Mouse (Mus musculus) intestine, postnatal 0 days (tissue): ENCODE data around the gene Mast4. TPM values are rescaled to one million over a fixed set of nuclear protein-coding genes. Genes with fewer than 3 reads are reported as not detected.

Experiments used
- ATAC-seq: fragments of 200-750 bp; cut with Nextera tagmentation; 2 replicates; pipeline ENCODE4 v1.8.0; 2017; ENCODE audit warnings: mild to moderate bottlenecking, moderate TSS enrichment, moderate library complexity
- H3K27ac ChIP-seq: fragments of 300-500 bp; sonication (generic); 2 replicates; pipeline ENCODE4 v1.5.1; 2014; ENCODE audit warnings: mild to moderate bottlenecking, low read depth, low read length, moderate library complexity
- H3K27me3 ChIP-seq: fragments of 300-500 bp; sonication (generic); replicated peaks from 2 replicates; pipeline ENCODE4 v1.6.1; 2014; ENCODE audit warnings: low read length, mixed read lengths; ENCODE audit not compliant: control insufficient read depth, insufficient read depth
- H3K36me3 ChIP-seq: fragments of 300-500 bp; sonication (generic); 2 replicates; pipeline ENCODE4 v1.6.1; 2014; ENCODE audit warnings: mild to moderate bottlenecking, moderate library complexity; ENCODE audit not compliant: control insufficient read depth, insufficient read depth
- H3K4me1 ChIP-seq: fragments of 300-500 bp; sonication (generic); replicated peaks from 2 replicates; pipeline ENCODE4 v1.6.1; 2014; ENCODE audit warnings: antibody characterized with exemption, low read length, mixed read lengths; ENCODE audit not compliant: control insufficient read depth, insufficient read depth
- H3K4me2 ChIP-seq: fragments of 300-500 bp; sonication (generic); replicated peaks from 2 replicates; pipeline ENCODE4 v1.6.1; 2014; ENCODE audit warnings: low read depth, mild to moderate bottlenecking, moderate library complexity
- H3K4me3 ChIP-seq: fragments of 300-500 bp; sonication (generic); 2 replicates; pipeline ENCODE4 v1.5.1; 2014; ENCODE audit warnings: low read depth, low read length
- H3K9ac ChIP-seq: fragments of 300-500 bp; sonication (generic); 2 replicates; pipeline ENCODE4 v1.6.1; 2014; ENCODE audit warnings: mild to moderate bottlenecking, low read depth, low read length
- H3K9me3 ChIP-seq: fragments of 300-500 bp; sonication (generic); 2 replicates; pipeline ENCODE4 v1.6.1; 2016; ENCODE audit warnings: mixed run types; ENCODE audit not compliant: control insufficient read depth
- CTCF ChIP-seq: sonication (generic); IDR thresholded peaks from 2 replicates; pipeline ENCODE4 v1.5.1; 2016; ENCODE audit warnings: low read depth, mild to moderate bottlenecking, control low read depth, antibody characterized with exemption, moderate library complexity
- WGBS: fragments of 180-500 bp; shearing (Covaris S2); extraction: QIAGEN DNeasy Blood & Tissue Kit; methylation state at CpG from one replicate; pipeline ENCODE4 v1.1.7; 2014; 5-methylcytosine and 5-hydroxymethylcytosine counted together
- polyA plus RNA-seq: library from polyadenylated mRNA; unstranded; fragments of >200 nt; fragmentation: Nextera tagmentation; extraction: Ambion mirVana; gene quantifications from 2 replicates; pipeline ENCODE4 v1.2.1, GENCODE M21; 2015

Gene Mast4
- polyA plus RNA-seq, 1 experiment from 2014 or later: 6.1 TPM

GRCm38 (mm10) chr13:103326186-103326585, 8.1 kb downstream of the Mast4 start:
- ATAC-seq: peak; percentile 59
- 70% methylated on average over 13 of the region's 13 CpGs for WGBS
- no peak for TF ChIP-seq CTCF

GRCm38 (mm10) chr13:103319881-103320280, 14.4 kb downstream of the Mast4 start:
- Histone ChIP-seq H3K27me3 (no peaks in the 10 kb centered on the region), H3K9ac (no peak overlapping the region), H3K4me1 (no peaks in the 10 kb centered on the region), H3K27ac (no peak overlapping the region), H3K36me3 (no peaks in the 10 kb centered on the region), H3K9me3 (no peaks in the 10 kb centered on the region), H3K4me2 (no peak overlapping the region), H3K4me3 (no peak overlapping the region)
- no peak for TF ChIP-seq CTCF
- WGBS: 91% methylated on average over 9 of the region's 9 CpGs
- ATAC-seq: no peak

More at GRCm38 (mm10) chr13:103326186-103326585, 8.1 kb downstream of the Mast4 start:
- H3K4me1 ChIP-seq: no peaks in the 10 kb centered on the region
- no peaks in the 10 kb centered on the region for H3K9me3 ChIP-seq
- H3K27ac ChIP-seq: no peak overlapping the region
- H3K36me3 ChIP-seq: no peaks in the 10 kb centered on the region
- no peak overlapping the region for H3K4me3 ChIP-seq
- H3K9ac ChIP-seq: no peak overlapping the region
- H3K4me2 ChIP-seq: no peak overlapping the region
- H3K27me3 ChIP-seq: no peaks in the 10 kb centered on the region

GRCm38 (mm10) chr13:103319317-103319716, 15.0 kb downstream of the Mast4 start:
- Histone ChIP-seq H3K27me3 (no peaks in the 10 kb centered on the region), H3K27ac (no peak overlapping the region), H3K4me3 (no peak overlapping the region), H3K9me3 (no peaks in the 10 kb centered on the region), H3K4me2 (no peak overlapping the region), H3K4me1 (no peaks in the 10 kb centered on the region), H3K9ac (no peak overlapping the region), H3K36me3 (no peaks in the 10 kb centered on the region)
- 11% methylated on average over 1 of the region's 3 CpGs for WGBS
- no peak for ATAC-seq
- no peak for TF ChIP-seq CTCF

GRCm38 (mm10) chr13:103316777-103317367, 17.4 kb downstream of the Mast4 start:
- Histone ChIP-seq H3K4me1 (no peaks in the 10 kb centered on the region), H3K9ac (no peak overlapping the region), H3K4me3 (no peak overlapping the region), H3K9me3 (no peaks in the 10 kb centered on the region), H3K4me2 (no peak overlapping the region), H3K27ac (no peak overlapping the region), H3K27me3 (no peaks in the 10 kb centered on the region), H3K36me3 (no peaks in the 10 kb centered on the region)
- no peak for ATAC-seq
- 68% methylated on average over 3 of the region's 3 CpGs for WGBS
- no peak for TF ChIP-seq CTCF

GRCm38 (mm10) chr13:103315113-103315708, 19.1 kb downstream of the Mast4 start:
- H3K9me3 ChIP-seq: no peaks in the 10 kb centered on the region
- no peak overlapping the region for H3K27ac ChIP-seq
- H3K4me1 ChIP-seq: no peaks in the 10 kb centered on the region
- ATAC-seq: no peak
- H3K9ac ChIP-seq: no peak overlapping the region
- WGBS: 57% methylated on average over 10 of the region's 10 CpGs
- no peak overlapping the region for H3K4me3 ChIP-seq
- no peaks in the 10 kb centered on the region for H3K36me3 ChIP-seq
- no peak for TF ChIP-seq CTCF
- H3K4me2 ChIP-seq: no peak overlapping the region
- H3K27me3 ChIP-seq: no peaks in the 10 kb centered on the region

GRCm38 (mm10) chr13:103308296-103308695, 26.0 kb downstream of the Mast4 start:
- Histone ChIP-seq H3K4me3 (no peak overlapping the region), H3K4me2 (no peak overlapping the region), H3K27me3 (no peaks in the 10 kb centered on the region), H3K36me3 (no peaks in the 10 kb centered on the region), H3K4me1 (no peaks in the 10 kb centered on the region), H3K9me3 (no peaks in the 10 kb centered on the region), H3K27ac (no peak overlapping the region), H3K9ac (no peak overlapping the region)
- no peak for TF ChIP-seq CTCF
- WGBS: 87% methylated on average over 4 of the region's 4 CpGs
- no peak for ATAC-seq

GRCm38 (mm10) chr13:103303826-103304225, 30.5 kb downstream of the Mast4 start:
- ATAC-seq: no peak
- Histone ChIP-seq H3K4me2 (no peak overlapping the region), H3K27ac (no peak overlapping the region), H3K4me3 (no peak overlapping the region), H3K9ac (no peak overlapping the region), H3K27me3 (no peaks in the 10 kb centered on the region), H3K36me3 (no peaks in the 10 kb centered on the region), H3K4me1 (no peaks in the 10 kb centered on the region), H3K9me3 (no peaks in the 10 kb centered on the region)
- 71% methylated on average over 9 of the region's 9 CpGs for WGBS
- TF ChIP-seq CTCF: no peak
